Mouse (Mus musculus) limb, embryonic 11.5 days (tissue): ENCODE results near the gene Bcar3. TPM values are rescaled to one million over a fixed set of nuclear protein-coding genes. Genes with fewer than 3 reads are reported as not detected.
A peak's percentile ranks its signal among the peaks of the same experiment; 100 is the strongest.
"Not testable (repeated sequence)": the region's sequence is repeated elsewhere in the genome, so short reads cannot be mapped to it uniquely, and the experiment has no call there.

Experiments used
- ATAC-seq: fragments of 200-750 bp; cut with Nextera tagmentation; 2 replicates; pipeline ENCODE4 v1.8.0; 2017; ENCODE audit warnings: low read depth; ENCODE audit not compliant: insufficient number of reproducible peaks, low FRiP score, low TSS enrichment
- DNase-seq: peaks from one replicate; pipeline ENCODE4 v3.0.0-alpha.2; 2015; ENCODE audit warnings: low spot score
- H3K27ac ChIP-seq: fragments of 300-500 bp; sonication (generic); replicated peaks from 2 replicates; pipeline ENCODE4 v1.5.1; 2014; ENCODE audit warnings: low read depth, mild to moderate bottlenecking, low read length
- H3K27me3 ChIP-seq: fragments of 300-500 bp; sonication (generic); 2 replicates; pipeline ENCODE4 v1.6.1; 2014; ENCODE audit warnings: mild to moderate bottlenecking, low read length, mixed read lengths; ENCODE audit not compliant: control insufficient read depth, insufficient read depth
- H3K36me3 ChIP-seq: fragments of 300-500 bp; sonication (generic); 2 replicates; pipeline ENCODE4 v1.6.1; 2014; ENCODE audit warnings: mild to moderate bottlenecking, low read length, moderate library complexity, mixed read lengths; ENCODE audit not compliant: control insufficient read depth, insufficient read depth
- H3K4me1 ChIP-seq: fragments of 300-500 bp; sonication (generic); 2 replicates; pipeline ENCODE4 v1.6.1; 2014; ENCODE audit warnings: low read length, mixed read lengths; ENCODE audit not compliant: control insufficient read depth, insufficient read depth
- H3K4me2 ChIP-seq: fragments of 300-500 bp; sonication (generic); 2 replicates; pipeline ENCODE4 v1.6.1; 2014; ENCODE audit warnings: low read depth, mild to moderate bottlenecking, moderate library complexity; ENCODE audit not compliant: severe bottlenecking
- H3K4me3 ChIP-seq: fragments of 300-500 bp; sonication (generic); 2 replicates; pipeline ENCODE4 v1.5.1; 2014; ENCODE audit warnings: low read depth, low read length
- H3K9ac ChIP-seq: fragments of 300-500 bp; sonication (generic); 2 replicates; pipeline ENCODE4 v1.6.1; 2014; ENCODE audit warnings: mild to moderate bottlenecking, low read length
- H3K9me3 ChIP-seq: fragments of 300-500 bp; sonication (generic); 2 replicates; pipeline ENCODE4 v1.6.1; 2016; ENCODE audit warnings: low read length; ENCODE audit not compliant: control insufficient read depth
- WGBS: fragments of 180-500 bp; shearing (Covaris S2); extraction: QIAGEN DNeasy Blood & Tissue Kit; methylation state at CpG from one replicate; pipeline ENCODE4 v1.1.7; 2014; 5-methylcytosine and 5-hydroxymethylcytosine counted together
- polyA plus RNA-seq: library from polyadenylated mRNA; unstranded; fragments of >200 nt; fragmentation: Nextera tagmentation; extraction: Ambion mirVana; gene quantifications from 2 replicates; pipeline ENCODE4 v1.2.1, GENCODE M21; 2014

Gene Bcar3
- polyA plus RNA-seq, 1 experiment from 2014 or later = 3.8 TPM

- Histone ChIP-seq H3K4me2 (no peak overlapping the region), H3K27me3 (no peaks in the 10 kb centered on the region), H3K4me1 (no peaks in the 10 kb centered on the region), H3K27ac (no peak overlapping the region), H3K9me3 (no peaks in the 10 kb centered on the region), H3K36me3 (no peaks in the 10 kb centered on the region), H3K4me3 (no peak overlapping the region), H3K9ac (no peak overlapping the region)
- DNase-seq = no peak
- 76% methylated on average over 3 of the region's 3 CpGs for WGBS
- ATAC-seq = no peak
Measured at GRCm38 (mm10) chr3:122252466-122253253, 41.3 kb upstream of the Bcar3 start.

GRCm38 (mm10) chr3:122254050-122254449 is 39.9 kb upstream of the Bcar3 start:
- not testable (repeated sequence) for H3K36me3 ChIP-seq, H3K9ac ChIP-seq, H3K4me2 ChIP-seq, H3K4me3 ChIP-seq, DNase-seq, H3K4me1 ChIP-seq, H3K9me3 ChIP-seq, H3K27ac ChIP-seq, ATAC-seq, H3K27me3 ChIP-seq
- WGBS = 87% methylated on average over 7 of the region's 7 CpGs

GRCm38 (mm10) chr3:122269986-122270385 is 23.9 kb upstream of the Bcar3 start:
- Histone ChIP-seq H3K9me3 (no peaks in the 10 kb centered on the region), H3K36me3 (peaks cover 4% of the 10 kb centered on the region; the same call in 1 of the 2 replicates), H3K27me3 (no peaks in the 10 kb centered on the region), H3K4me2 (no peak overlapping the region), H3K9ac (no peak overlapping the region), H3K4me3 (no peak overlapping the region), H3K27ac (no peak overlapping the region), H3K4me1 (peaks cover under 1% of the 10 kb centered on the region; the same call in 1 of the 2 replicates)
- no peak for ATAC-seq
- no peak for DNase-seq
- 69% methylated on average over 5 of the region's 5 CpGs for WGBS

GRCm38 (mm10) chr3:122272565-122272964 is 21.4 kb upstream of the Bcar3 start:
- not testable (repeated sequence) for ATAC-seq, H3K4me2 ChIP-seq, H3K9ac ChIP-seq, H3K27me3 ChIP-seq, H3K27ac ChIP-seq, H3K9me3 ChIP-seq, DNase-seq, H3K4me3 ChIP-seq
- peaks cover 11% of the 10 kb centered on the region for H3K4me1 ChIP-seq
- 72% methylated on average over 1 of the region's 1 CpGs for WGBS
- peaks cover 13% of the 10 kb centered on the region; the same call in 1 of the 2 replicates for H3K36me3 ChIP-seq

DNA sequence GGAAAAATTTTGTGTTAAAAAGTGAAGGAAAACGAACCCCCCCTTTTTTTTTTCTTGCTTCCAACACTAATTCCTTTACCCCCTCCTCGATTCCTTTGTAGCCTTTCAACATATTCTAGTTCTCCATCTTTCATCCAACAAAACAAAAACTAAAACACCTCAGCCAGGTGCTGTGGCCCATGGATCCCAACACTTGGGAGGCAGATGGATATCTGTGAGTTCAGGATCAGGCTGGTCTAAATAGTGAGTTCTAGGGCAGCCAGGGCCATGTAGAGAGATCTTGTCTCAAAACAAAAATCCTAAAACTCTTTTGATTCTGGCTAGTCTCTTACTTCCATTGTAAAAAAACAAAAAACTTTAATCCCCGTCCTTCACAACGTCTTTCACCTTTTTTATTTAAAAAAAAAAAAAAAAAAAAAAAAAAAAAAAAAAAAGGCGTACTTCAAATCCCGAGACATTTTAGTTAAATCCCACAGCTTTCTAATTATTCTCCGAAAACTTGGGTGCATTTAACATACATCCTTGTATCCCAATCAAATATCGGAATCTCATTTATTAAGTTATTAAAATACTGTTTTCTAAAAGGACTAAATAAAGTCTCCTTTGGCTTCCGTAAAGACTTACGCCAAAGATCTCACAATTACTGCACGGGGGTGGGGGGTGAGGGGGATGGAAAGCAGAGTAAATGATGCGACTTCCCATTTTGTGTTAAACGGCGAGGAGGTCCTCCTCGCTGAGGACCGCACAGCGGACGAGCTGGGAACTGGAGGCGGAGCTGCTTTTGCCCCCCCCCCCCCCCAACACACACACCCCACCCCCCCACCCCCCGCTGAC is 20.3 kb upstream of the Bcar3 start:
- Histone ChIP-seq H3K27ac (no peak overlapping the region), H3K27me3 (no peaks in the 10 kb centered on the region), H3K9me3 (no peaks in the 10 kb centered on the region), H3K4me1 (peaks cover 11% of the 10 kb centered on the region), H3K9ac (no peak overlapping the region), H3K4me3 (peak overlapping the region; percentile 96), H3K4me2 (peak overlapping the region; percentile 31; the same call in 1 of the 2 replicates), H3K36me3 (peaks cover 13% of the 10 kb centered on the region; the same call in 1 of the 2 replicates)
- WGBS = 14% methylated on average over 20 of the region's 20 CpGs
- DNase-seq (peak; percentile 31), ATAC-seq (no peak)

- ATAC-seq (peak; percentile 89), DNase-seq (peak; percentile 94)
- peak within 1 kb of the TSS; percentile 92 for H3K9ac ChIP-seq
- no peaks in the 10 kb centered on the region for H3K27me3 ChIP-seq
- no peak within 1 kb of the TSS for H3K27ac ChIP-seq
- H3K4me2 ChIP-seq = peak within 1 kb of the TSS; percentile 74
- peak within 1 kb of the TSS; percentile 96 for H3K4me3 ChIP-seq
- H3K9me3 ChIP-seq = no peaks in the 10 kb centered on the region
- WGBS = under 1% methylated on average over 56 of the region's 57 CpGs
- peaks cover 11% of the 10 kb centered on the region for H3K4me1 ChIP-seq
- peaks cover 15% of the 10 kb centered on the region; the same call in 1 of the 2 replicates for H3K36me3 ChIP-seq
Measured at GRCm38 (mm10) chr3:122274241-122275024, 19.5 kb upstream of the Bcar3 start, which contains the start of gene Dnttip2. TSS of gene Dnttip2 (plus strand) at chr3:122274388.

DNA sequence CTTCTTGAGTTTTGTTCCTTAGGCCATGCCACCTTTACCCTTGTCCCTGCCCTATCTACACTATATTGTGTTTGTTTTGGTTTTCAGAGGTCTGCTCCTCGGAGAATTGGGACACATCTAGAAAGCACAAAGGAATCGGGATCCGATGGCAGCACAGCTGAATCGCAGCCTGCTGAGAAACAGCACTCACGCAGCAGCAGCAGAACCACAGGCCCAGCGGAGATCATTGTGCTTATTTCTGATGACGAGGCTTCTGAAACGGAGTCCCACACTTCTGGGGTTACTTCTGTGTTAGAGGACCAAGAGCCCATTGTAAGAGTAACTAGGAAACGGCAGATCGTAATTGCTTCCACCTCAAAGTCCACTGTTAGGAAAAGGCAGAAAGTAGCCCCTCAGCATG is 18.8 kb upstream of the Bcar3 start:
- DNase-seq (no peak), ATAC-seq (no peak)
- peaks cover 11% of the 10 kb centered on the region for H3K4me1 ChIP-seq
- peak overlapping the region; percentile 96 for H3K4me3 ChIP-seq
- no peaks in the 10 kb centered on the region for H3K27me3 ChIP-seq
- H3K4me2 ChIP-seq = peak overlapping the region; percentile 74
- no peak overlapping the region for H3K27ac ChIP-seq
- H3K9ac ChIP-seq = no peak overlapping the region
- no peaks in the 10 kb centered on the region for H3K9me3 ChIP-seq
- 78% methylated on average over 10 of the region's 10 CpGs for WGBS
- H3K36me3 ChIP-seq = peaks cover 15% of the 10 kb centered on the region; the same call in 1 of the 2 replicates

GRCm38 (mm10) chr3:122287195-122287594 is 6.7 kb upstream of the Bcar3 start:
- Histone ChIP-seq H3K9me3 (no peaks in the 10 kb centered on the region), H3K4me2 (no peak overlapping the region), H3K36me3 (peaks cover 6% of the 10 kb centered on the region; the same call in 1 of the 2 replicates), H3K4me1 (peaks cover 1% of the 10 kb centered on the region; the same call in 1 of the 2 replicates), H3K9ac (no peak overlapping the region), H3K27me3 (no peaks in the 10 kb centered on the region), H3K4me3 (no peak overlapping the region), H3K27ac (no peak overlapping the region)
- DNase-seq (no peak), ATAC-seq (no peak)
- WGBS = 73% methylated on average over 5 of the region's 5 CpGs
